Mouse (Mus musculus) E14TG2a.4 (cell line): ENCODE measurements at regions not wholly inside any gene's neighbourhood (a gene's known extent, or its start where the extent isn't known, plus 50 kb on each side); places are given as distances from the start of the nearest gene placed in this dataset.

ENCODE experiments used
- CTCF ChIP-seq: conservative IDR thresholded peaks from 2 replicates; pipeline ENCODE4 v1.5.1; 2014; ENCODE audit warnings: low read length
- NANOG ChIP-seq: IDR thresholded peaks from 2 replicates; pipeline ENCODE4 v1.6.1; 2014; ENCODE audit warnings: borderline replicate concordance, low read length, mixed read lengths
- POU5F1 ChIP-seq: IDR thresholded peaks from 2 replicates; pipeline ENCODE4 v1.6.1; 2014; ENCODE audit warnings: low read length, borderline replicate concordance

- TF ChIP-seq NANOG: no peak
- no peak for TF ChIP-seq CTCF
- TF ChIP-seq POU5F1: no peak
Observed at GRCm38 (mm10) chr3:57093201-57093940, 208.4 kb downstream of the Tm4sf1 start.
